Mouse (Mus musculus) stomach, adult 2 months (tissue): Measurements from ENCODE around the gene Dlgap3. TPM values are rescaled to one million over a fixed set of nuclear protein-coding genes. Genes with fewer than 3 reads are reported as not detected.

Source experiments
- polyA plus RNA-seq: library from polyadenylated mRNA; depleted of rRNA; stranded (reverse); fragments of >200 nt; gene quantifications from 2 replicates; pipeline ENCODE4 v1.2.3, GENCODE M21; 2012; rRNA removed

The Dlgap3 gene
- 0.43 and 0.68 TPM in 2 replicates for polyA plus RNA-seq

DNA sequence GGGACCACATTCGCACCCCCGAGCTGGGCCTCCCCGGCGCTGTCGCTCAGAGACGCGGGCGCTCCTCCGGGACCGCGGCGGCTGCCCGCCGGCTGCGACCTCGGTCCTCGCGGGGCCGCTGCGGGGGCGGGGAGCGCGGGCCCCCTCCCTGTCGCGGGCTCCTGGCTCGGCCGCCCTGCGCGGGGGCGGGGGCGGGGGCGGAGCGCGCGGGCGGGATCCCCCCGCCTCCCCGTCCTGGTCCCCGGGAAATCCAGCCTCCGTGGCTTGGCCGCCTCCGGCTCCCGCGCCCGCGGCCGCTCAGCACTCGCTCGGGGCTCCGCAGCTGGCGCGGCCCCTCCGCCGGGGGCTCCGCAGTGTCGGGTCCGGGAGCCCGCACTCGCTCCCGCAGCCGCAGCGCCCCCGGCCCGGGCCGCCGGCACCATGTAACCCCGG is at the start of gene Dlgap3:
Gene Dlgap3 (plus strand): TSS at position 291 of the 432 bp plus-strand sequence.

DNA sequence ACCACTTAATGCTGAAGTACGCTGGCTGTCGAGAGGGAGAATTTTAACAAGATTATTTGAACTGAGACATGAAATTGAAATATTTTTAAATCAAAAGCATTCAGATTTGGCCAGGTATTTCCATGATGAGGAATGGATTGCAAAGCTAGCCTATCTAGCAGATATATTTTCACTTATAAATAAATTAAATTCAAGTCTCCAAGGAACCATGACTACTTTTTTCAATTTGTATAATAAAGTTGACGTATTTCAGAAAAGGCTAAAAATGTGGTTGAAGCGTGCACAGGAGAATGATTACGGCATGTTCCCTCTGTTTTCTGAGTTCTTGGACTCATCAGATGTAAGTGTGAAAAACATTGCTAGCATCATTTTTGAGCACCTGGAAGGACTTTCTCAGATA is 45.6 kb upstream of the Dlgap3 start, which contains the start of gene Tmem35b:
Gene Tmem35b (plus strand): TSS at position 301 of the 400 bp plus-strand sequence.

DNA sequence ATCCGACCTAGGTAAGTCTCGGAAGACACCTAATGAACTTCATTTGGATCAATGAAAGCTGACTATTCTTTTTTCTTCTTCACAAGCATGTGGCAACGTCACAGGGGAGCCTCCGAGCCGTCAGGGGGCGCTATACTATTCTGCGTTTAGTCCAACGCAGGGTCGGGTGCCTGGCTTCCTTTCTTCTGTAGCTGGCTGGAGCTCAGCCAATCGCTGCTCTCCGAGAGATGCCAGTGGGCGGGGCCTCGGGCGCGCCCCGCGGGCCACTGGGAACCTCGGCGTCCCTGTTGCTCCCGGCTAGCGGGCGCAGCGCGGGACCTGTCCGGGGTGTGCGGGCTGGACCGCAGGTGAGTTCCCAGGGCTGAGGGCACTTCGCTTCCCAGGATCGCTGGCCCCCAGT is 74.5 kb downstream of the Dlgap3 start, which contains the start of gene Smim12:
Gene Smim12 (plus strand): TSS at position 233 of the 400 bp plus-strand sequence.

Other genes with a start within 250 kb of the Dlgap3 start
- 0.38 and 0.93 TPM in 2 replicates for gene Zmym4, start 201.1 kb upstream of the Dlgap3 start, polyA plus RNA-seq
- gene Sfpq, start 147.9 kb upstream of the Dlgap3 start, polyA plus RNA-seq = 15.1 and 18.6 TPM in 2 replicates
- gene Zmym1, start 108.1 kb upstream of the Dlgap3 start, polyA plus RNA-seq = 0.22 and 0.43 TPM in 2 replicates
- gene Zmym6, start 91.8 kb upstream of the Dlgap3 start, polyA plus RNA-seq = 0.34 and 0.92 TPM in 2 replicates
- 4.3 and 5.6 TPM in 2 replicates for gene Tmem35b, start 45.5 kb upstream of the Dlgap3 start, polyA plus RNA-seq
- 9.2 and 15.6 TPM in 2 replicates for gene Smim12, start 74.6 kb downstream of the Dlgap3 start, polyA plus RNA-seq
- gene Gja4, start 144.8 kb downstream of the Dlgap3 start, polyA plus RNA-seq = 8.2 and 8.5 TPM in 2 replicates
- gene Gjb3, start 161.6 kb downstream of the Dlgap3 start, polyA plus RNA-seq = 10.6 and 15.5 TPM in 2 replicates
- 5.9 and 12.3 TPM in 2 replicates for gene Gjb4, start 184.9 kb downstream of the Dlgap3 start, polyA plus RNA-seq
- 4.0 and 4.1 TPM in 2 replicates for gene Gjb5, start 189.0 kb downstream of the Dlgap3 start, polyA plus RNA-seq